Mouse (Mus musculus) CH12.LX (cell line): ENCODE measurements at regions not wholly inside any gene's neighbourhood (a gene's known extent, or its start where the extent isn't known, plus 50 kb on each side); places are given as distances from the start of the nearest gene placed in this dataset.

ENCODE experiments used
- DNase-seq: peaks from one replicate; pipeline ENCODE4 v3.0.0-alpha.2; 2013; ENCODE audit errors: extremely low read depth
- H3K27ac ChIP-seq: 2 replicates; pipeline ENCODE4 v1.5.1; 2012; ENCODE audit warnings: low read depth, mild to moderate bottlenecking, control low read depth, moderate library complexity; ENCODE audit not compliant: insufficient read depth
- H3K27me3 ChIP-seq: replicated peaks from 2 replicates; pipeline ENCODE3; 2012; ENCODE audit warnings: inconsistent platforms
- H3K36me3 ChIP-seq, 2 experiments: replicated peaks in 1 of 2; 2 replicates each; pipeline versions ENCODE3 to v1.6.1; 2012; ENCODE audit warnings: inconsistent platforms in 1 of 2, low read length in 1 of 2, mild to moderate bottlenecking in 1 of 2, mixed read lengths in 1 of 2, moderate library complexity in 1 of 2; ENCODE audit not compliant: control insufficient read depth in 1 of 2, insufficient read depth in 1 of 2
- H3K4me1 ChIP-seq, 2 experiments: 2 replicates each; pipeline ENCODE4 v1.6.1; 2012; ENCODE audit warnings: inconsistent platforms in 1 of 2, moderate library complexity in 1 of 2; ENCODE audit not compliant: insufficient read depth in 2 of 2, control insufficient read depth in 1 of 2
- H3K4me2 ChIP-seq: 2 replicates; pipeline ENCODE4 v1.6.1; 2012; ENCODE audit warnings: low read depth, mild to moderate bottlenecking, control low read depth; ENCODE audit not compliant: poor library complexity, insufficient read depth, severe bottlenecking
- H3K4me3 ChIP-seq, 3 experiments: fragments of 150-350 bp in 1 of 3; sonication (generic) in 1 of 3; replicated peaks in 1 of 3; 2 replicates each; pipeline versions ENCODE3 to v1.5.1; 2011 to 2012; ENCODE audit warnings: low read depth in 2 of 3, low read length in 2 of 3, mild to moderate bottlenecking in 2 of 3, moderate library complexity in 2 of 3, control low read depth in 1 of 3, improper control_type of control experiment in 1 of 3, inconsistent platforms in 1 of 3, mixed read lengths in 1 of 3; ENCODE audit not compliant: poor library complexity in 1 of 3
- H3K79me2 ChIP-seq: replicated peaks from 2 replicates; pipeline ENCODE4 v1.6.1; 2012; ENCODE audit warnings: mild to moderate bottlenecking, moderate library complexity; ENCODE audit not compliant: control insufficient read depth, poor library complexity, insufficient read depth, severe bottlenecking; ENCODE audit errors: extremely low read depth
- H3K9ac ChIP-seq: 2 replicates; pipeline ENCODE4 v1.6.1; 2012; ENCODE audit warnings: low read depth, mild to moderate bottlenecking, control low read depth, moderate library complexity; ENCODE audit not compliant: insufficient read depth
- H3K9me3 ChIP-seq: replicated peaks from 2 replicates; pipeline ENCODE3; 2012; ENCODE audit warnings: low read length, inconsistent platforms, mixed read lengths
- BHLHE40 ChIP-seq: IDR thresholded peaks from 2 replicates; pipeline ENCODE4 v1.6.1; 2011; ENCODE audit warnings: mild to moderate bottlenecking, low read depth, low read length, improper control_type of control experiment
- E2F4 ChIP-seq: IDR thresholded peaks from 2 replicates; pipeline ENCODE4 v1.6.1; 2011; ENCODE audit warnings: low read depth, low read length, improper control_type of control experiment; ENCODE audit not compliant: insufficient replicate concordance
- ETS1 ChIP-seq: conservative IDR thresholded peaks from 2 replicates; pipeline ENCODE4 v1.6.1; 2012; ENCODE audit warnings: low read depth, mild to moderate bottlenecking, inconsistent platforms, low read length, improper control_type of control experiment, moderate library complexity
- GABPA ChIP-seq: IDR thresholded peaks from 2 replicates; pipeline ENCODE4 v1.6.1; 2012; ENCODE audit warnings: low read depth, low read length, improper control_type of control experiment, inconsistent platforms; ENCODE audit not compliant: insufficient replicate concordance
- HCFC1 ChIP-seq: IDR thresholded peaks from 2 replicates; pipeline ENCODE4 v1.6.1; 2012; ENCODE audit warnings: low read depth, mild to moderate bottlenecking, inconsistent platforms, low read length, improper control_type of control experiment
- IRF4 ChIP-seq: IDR thresholded peaks from 2 replicates; pipeline ENCODE4 v1.6.1; 2014; ENCODE audit warnings: low read depth, mild to moderate bottlenecking, inconsistent platforms, low read length, improper control_type of control experiment
- JUN ChIP-seq: IDR thresholded peaks from 2 replicates; pipeline ENCODE4 v1.6.1; 2011; ENCODE audit warnings: low read depth, mild to moderate bottlenecking, low read length, improper control_type of control experiment, moderate library complexity; ENCODE audit not compliant: insufficient read depth
- MAX ChIP-seq: IDR thresholded peaks from 2 replicates; pipeline ENCODE4 v1.6.1; 2011; ENCODE audit warnings: low read length, improper control_type of control experiment
- MXI1 ChIP-seq: IDR thresholded peaks from 2 replicates; pipeline ENCODE4 v1.6.1; 2011; ENCODE audit warnings: mild to moderate bottlenecking, low read depth, low read length, improper control_type of control experiment
- NELFE ChIP-seq: IDR thresholded peaks from 2 replicates; pipeline ENCODE4 v1.6.1; 2011; ENCODE audit warnings: low read depth, low read length, improper control_type of control experiment
- PAX5 ChIP-seq: IDR thresholded peaks from 2 replicates; pipeline ENCODE4 v1.6.1; 2012; ENCODE audit warnings: low read length, inconsistent platforms, mixed read lengths
- POLR2A ChIP-seq: IDR thresholded peaks from 2 replicates; pipeline ENCODE4 v1.6.1; 2011; ENCODE audit warnings: low read depth, mild to moderate bottlenecking, improper control_type of control experiment, low read length
- RAD21 ChIP-seq: IDR thresholded peaks from 2 replicates; pipeline ENCODE4 v1.6.1; 2011; ENCODE audit warnings: low read depth, mild to moderate bottlenecking, low read length, improper control_type of control experiment, moderate library complexity
- SIN3A ChIP-seq: IDR thresholded peaks from 2 replicates; pipeline ENCODE4 v1.6.1; 2012; ENCODE audit warnings: low read length, improper control_type of control experiment, inconsistent platforms
- SMC3 ChIP-seq: IDR thresholded peaks from 2 replicates; pipeline ENCODE4 v1.6.1; 2011; ENCODE audit warnings: low read depth, low read length, improper control_type of control experiment
- TCF12 ChIP-seq: IDR thresholded peaks from 2 replicates; pipeline ENCODE4 v1.6.1; 2014; ENCODE audit warnings: low read depth, mild to moderate bottlenecking, inconsistent platforms, low read length, improper control_type of control experiment
- UBTF ChIP-seq: IDR thresholded peaks from 2 replicates; pipeline ENCODE4 v1.6.1; 2012; ENCODE audit warnings: low read depth, mild to moderate bottlenecking, inconsistent platforms, low read length, improper control_type of control experiment, moderate library complexity
- USF2 ChIP-seq: conservative IDR thresholded peaks from 2 replicates; pipeline ENCODE4 v1.6.1; 2011; ENCODE audit warnings: low read depth, low read length, improper control_type of control experiment
- ZKSCAN1 ChIP-seq: IDR thresholded peaks from 2 replicates; pipeline ENCODE4 v1.6.1; 2012; ENCODE audit warnings: low read depth, inconsistent platforms, low read length, improper control_type of control experiment, borderline replicate concordance
- ZNF384 ChIP-seq: IDR thresholded peaks from 2 replicates; pipeline ENCODE4 v1.6.1; 2012; ENCODE audit warnings: low read depth, low read length, improper control_type of control experiment, inconsistent platforms
- dilution Hi-C: fragments of 300-500 bp; cut with MboI; formaldehyde crosslinking; loops from 2 replicates; pipeline ENCODE4 v1.14.3; 2020; ENCODE audit warnings: low sequenced_read_pairs; ENCODE audit not compliant: extremely low pct_unique_long_range_greater_than_20kb, extremely low pct_ligation_motif_present
- in situ Hi-C: fragments of 300-500 bp; cut with MboI; formaldehyde crosslinking; loops from 3 replicates; pipeline ENCODE4 v1.14.3; 2019; ENCODE audit warnings: low sequenced_read_pairs, low pct_ligation_motif_present, low pct_unique_long_range_greater_than_20kb, mixed read lengths

DNA sequence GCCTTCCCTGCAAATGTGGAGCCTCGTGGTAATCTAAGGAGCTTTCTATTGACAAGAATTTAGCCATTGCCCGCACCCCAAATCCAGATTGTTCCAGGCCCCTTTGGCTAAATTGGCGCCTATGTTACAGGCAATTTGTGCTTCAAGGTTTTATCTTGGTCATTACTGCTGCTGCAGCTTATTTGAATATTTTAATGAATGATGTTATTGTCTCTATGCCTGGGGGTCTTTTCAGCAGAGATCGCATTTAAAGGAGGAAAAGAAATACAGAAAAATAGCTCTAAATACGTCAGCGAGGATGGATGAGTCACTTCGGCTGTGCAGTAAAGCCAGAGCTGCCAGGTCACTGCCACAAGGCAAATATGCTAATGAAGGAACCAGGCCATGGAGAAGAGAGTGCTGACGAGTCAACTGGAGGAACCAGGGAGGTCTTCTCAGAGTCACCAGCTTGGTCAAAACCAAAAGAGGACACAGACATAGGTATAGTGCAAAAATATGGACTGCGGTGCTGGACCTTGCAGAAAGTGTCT lies 97.3 kb downstream of the 3110018I06Rik start:
- Histone ChIP-seq H3K4me1 (no peaks in the 10 kb centered on the region), H3K9ac (no peak overlapping the region), H3K79me2 (no peaks in the 10 kb centered on the region), H3K36me3 (no peaks in the 10 kb centered on the region), H3K4me2 (no peak overlapping the region), H3K4me3 (no peak overlapping the region), H3K27ac (no peak overlapping the region), H3K9me3 (peaks cover 93% of the 10 kb centered on the region), H3K27me3 (no peaks in the 10 kb centered on the region)
- in situ Hi-C loops, result no loop called here
- DNase-seq, result no peak
- TF ChIP-seq ETS1 (no peak), ZNF384 (no peak), PAX5 (no peak), BHLHE40 (no peak), ZKSCAN1 (no peak), UBTF (no peak), JUN (no peak), SMC3 (no peak), USF2 (no peak), IRF4 (no peak), E2F4 (no peak), RAD21 (no peak), TCF12 (no peak), POLR2A (no peak)
- dilution Hi-C loops, result no loop called here

DNA sequence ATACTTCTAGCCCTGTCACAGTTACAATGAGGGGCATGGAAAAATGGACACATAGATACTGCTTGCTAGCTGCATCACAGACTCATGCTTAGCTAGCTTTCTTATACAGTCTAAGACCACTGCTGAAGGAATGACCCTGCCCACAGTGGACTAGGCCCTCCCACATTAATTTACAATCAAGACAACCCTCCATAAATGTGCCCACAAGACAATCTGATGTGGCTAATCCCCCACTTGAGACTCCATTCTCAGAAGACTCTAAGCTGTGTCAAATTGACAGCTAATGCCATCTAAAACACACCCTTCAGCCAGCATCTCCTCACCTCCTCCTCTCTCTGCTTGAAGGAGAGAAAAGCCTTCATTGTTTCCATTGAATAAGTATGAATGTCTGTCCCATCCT lies 107.8 kb downstream of the 3110018I06Rik start:
- Histone ChIP-seq H3K9ac (no peak overlapping the region), H3K36me3 (no peaks in the 10 kb centered on the region), H3K79me2 (no peaks in the 10 kb centered on the region), H3K27ac (no peak overlapping the region), H3K27me3 (no peaks in the 10 kb centered on the region), H3K4me2 (no peak overlapping the region), H3K4me3 (no peak overlapping the region), H3K4me1 (no peaks in the 10 kb centered on the region), H3K9me3 (peaks cover 72% of the 10 kb centered on the region)
- in situ Hi-C loops, result no loop called here
- dilution Hi-C loops, result no loop called here
- TF ChIP-seq USF2 (no peak), GABPA (no peak), ETS1 (no peak), NELFE (no peak), BHLHE40 (no peak), MXI1 (no peak), HCFC1 (no peak), ZNF384 (no peak), SIN3A (no peak), MAX (no peak)
- TF ChIP-seq, all 38 proteins: peak for 0
- DNase-seq, result no peak
